ENCODE assay signal across 7 mouse cellular contexts in the genomic region with DNA sequence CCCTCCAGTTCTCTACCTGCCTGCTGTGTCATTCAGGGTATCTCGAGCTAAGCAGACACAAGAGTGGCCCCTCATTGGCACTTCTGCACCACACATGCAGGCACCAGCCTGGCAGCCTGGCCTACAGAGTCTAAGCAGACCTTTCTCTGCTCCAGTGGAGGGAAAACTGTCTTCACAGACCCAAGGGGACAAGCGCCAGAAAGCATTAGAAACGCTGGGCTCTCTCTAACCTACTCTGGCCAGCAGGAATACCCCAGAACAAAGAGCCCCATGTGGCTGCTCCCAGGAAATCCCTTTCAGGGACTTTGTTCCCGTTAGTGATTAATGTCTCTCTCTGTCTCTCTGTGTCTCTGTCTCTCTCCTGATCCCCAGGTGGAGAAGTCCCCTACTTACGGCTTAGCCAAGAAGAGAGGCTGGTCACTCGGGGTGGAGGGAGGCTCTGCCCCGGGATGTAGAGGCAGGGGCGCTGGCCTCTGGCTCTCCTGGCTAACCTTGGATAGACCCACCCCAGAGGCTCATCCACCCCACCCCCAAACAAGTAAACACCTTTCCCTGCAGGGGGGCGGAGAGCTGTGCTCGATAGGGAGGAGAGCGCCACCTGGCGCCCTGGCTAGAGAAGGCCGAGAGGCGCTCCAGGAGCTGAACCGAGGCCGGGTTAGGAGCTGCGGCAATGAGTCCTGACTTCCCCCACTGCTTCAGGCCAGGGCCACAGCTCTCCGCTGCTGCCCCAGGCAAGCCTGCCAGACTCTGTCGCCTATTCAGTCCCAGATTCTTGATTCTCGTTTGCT. TPM values are rescaled to one million over a fixed set of nuclear protein-coding genes. Genes with fewer than 3 reads are reported as not detected.
A peak's percentile ranks its signal among the peaks of the same experiment; 100 is the strongest.
DNase-seq lines count a peak whose midpoint lies in the region; ATAC-seq and TF ChIP-seq lines count a peak whose summit lies in the region.

No protein-coding gene starts in this region.

- TF ChIP-seq CTCF in intestine, postnatal 0 days (IDR thresholded peaks at IDR 0.05; ENCODE audit: low read depth): peak; percentile 84

- WGBS in embryonic facial prominence, embryonic 10.5 days: 4% methylated on average over 20 of the region's 20 CpGs
- WGBS in intestine, postnatal 0 days: 8% methylated on average over 19 of the region's 20 CpGs
- WGBS in midbrain, embryonic 11.5 days: 2% methylated on average over 20 of the region's 20 CpGs

- DNase-seq in adrenal gland, postnatal 25 days: peak; percentile 81
- DNase-seq in embryonic facial prominence, embryonic 10.5 days (ENCODE audit: low spot score): peak; percentile 86
- peak; percentile 96 for DNase-seq in heart, adult 11 months
- DNase-seq in left cerebral cortex, postnatal 25 days (ENCODE audit: low spot score in 2 of 2): peak; percentile 87 to 89
- DNase-seq in midbrain, embryonic 11.5 days (ENCODE audit: low spot score, missing footprints): peak; percentile 96
- DNase-seq in spleen, adult 12 weeks (ENCODE audit: low spot score): peak; percentile 12

- H3K27me3 ChIP-seq in embryonic facial prominence, embryonic 10.5 days (replicated peaks; ENCODE audit: low read depth, poor library complexity, severe bottlenecking): peaks cover 48% of the 10 kb centered on the region
- H3K27me3 ChIP-seq in intestine, postnatal 0 days (replicated peaks; ENCODE audit: control insufficient read depth, insufficient read depth, low read length): peaks cover 20% of the 10 kb centered on the region
- H3K27me3 ChIP-seq in midbrain, embryonic 11.5 days (ENCODE audit: control insufficient read depth, insufficient read depth, low read length): no peaks in the 10 kb centered on the region

- H3K4me3 ChIP-seq in embryonic facial prominence, embryonic 10.5 days: peak overlapping the region; percentile 42
- H3K4me3 ChIP-seq in intestine, postnatal 0 days (ENCODE audit: low read depth, low read length): no peak overlapping the region
- peak overlapping the region; percentile 10 for H3K4me3 ChIP-seq in midbrain, embryonic 11.5 days (ENCODE audit: low read depth, low read length)

- no peak overlapping the region for H3K4me2 ChIP-seq in intestine, postnatal 0 days (replicated peaks; ENCODE audit: low read depth)
- peak overlapping the region; percentile 46 for H3K4me2 ChIP-seq in midbrain, embryonic 11.5 days

- no peak overlapping the region for H3K9ac ChIP-seq in intestine, postnatal 0 days (ENCODE audit: low read depth, low read length)
- H3K9ac ChIP-seq in midbrain, embryonic 11.5 days (ENCODE audit: low read length): peak overlapping the region; percentile 24

- H3K4me1 ChIP-seq in embryonic facial prominence, embryonic 10.5 days: peaks cover 39% of the 10 kb centered on the region
- no peaks in the 10 kb centered on the region for H3K4me1 ChIP-seq in intestine, postnatal 0 days (replicated peaks; ENCODE audit: control insufficient read depth, insufficient read depth, low read length)
- H3K4me1 ChIP-seq in midbrain, embryonic 11.5 days (ENCODE audit: control insufficient read depth, insufficient read depth, low read length): peaks cover 31% of the 10 kb centered on the region

- intact Hi-C loops in left cerebral cortex, postnatal 25 days (cut with DNase I): loop anchor here (1.0 kb wide), 1 partner anchor 66 kb away; no protein-coding TSS in a partner anchor

- H3K27ac ChIP-seq in embryonic facial prominence, embryonic 10.5 days (replicated peaks): peak overlapping the region; percentile 76
- H3K27ac ChIP-seq in intestine, postnatal 0 days (ENCODE audit: low read depth, low read length): no peak overlapping the region
- H3K27ac ChIP-seq in midbrain, embryonic 11.5 days (ENCODE audit: low read depth, low read length): peak overlapping the region; percentile 94; the same call in 1 of the 2 replicates

- ATAC-seq in intestine, postnatal 0 days: 0 out of 2 replicates have a peak, but pooled peaks have one; percentile 23
- ATAC-seq in midbrain, embryonic 11.5 days (ENCODE audit: low FRiP score): peak; percentile 46

- peaks cover 8% of the 10 kb centered on the region; the same call in 1 of the 2 replicates for H3K9me3 ChIP-seq in embryonic facial prominence, embryonic 10.5 days
- no peaks in the 10 kb centered on the region for H3K9me3 ChIP-seq in intestine, postnatal 0 days (ENCODE audit: control insufficient read depth)
- peaks cover 3% of the 10 kb centered on the region; the same call in 1 of the 2 replicates for H3K9me3 ChIP-seq in midbrain, embryonic 11.5 days (ENCODE audit: control insufficient read depth, low read length)

- no peaks in the 10 kb centered on the region for H3K36me3 ChIP-seq in embryonic facial prominence, embryonic 10.5 days (replicated peaks)
- no peaks in the 10 kb centered on the region for H3K36me3 ChIP-seq in intestine, postnatal 0 days (ENCODE audit: control insufficient read depth, insufficient read depth)
- no peaks in the 10 kb centered on the region for H3K36me3 ChIP-seq in midbrain, embryonic 11.5 days (ENCODE audit: control insufficient read depth, insufficient read depth, low read length)

RNA-seq across cellular contexts. Expression of a gene that starts 49.9 kb away (rescaled TPM):
- not detected in 2 replicates for total RNA-seq in adrenal gland, postnatal 25 days (2021)
- polyA plus RNA-seq in embryonic facial prominence, embryonic 10.5 days (2016; fragmentation: Nextera tagmentation; extraction: Ambion mirVana): not detected in 2 replicates
- not detected in 2 replicates for polyA plus RNA-seq in intestine, postnatal 0 days (2015; fragmentation: Nextera tagmentation; extraction: Ambion mirVana)
- total RNA-seq in left cerebral cortex, postnatal 25 days (2021): not detected
- not detected in 2 replicates for polyA plus RNA-seq in midbrain, embryonic 11.5 days (2014; fragmentation: Nextera tagmentation; extraction: Ambion mirVana)

Comparison
In these comparisons a context has a peak if more than half of its experiments do, and no peak if none do; other contexts are left out.
1. DNase-seq: peak in every context shown above with its lines; median percentile 96 in heart, adult 11 months; 96 in midbrain, embryonic 11.5 days; 88 in left cerebral cortex, postnatal 25 days; 86 in embryonic facial prominence, embryonic 10.5 days; 81 in adrenal gland, postnatal 25 days; 12 in spleen, adult 12 weeks.